Mouse (Mus musculus) midbrain, embryonic 15.5 days (tissue): ENCODE measurements at regions not wholly inside any gene's neighbourhood (a gene's known extent, or its start where the extent isn't known, plus 50 kb on each side); places are given as distances from the start of the nearest gene placed in this dataset.

Experiments
- ATAC-seq: fragments of 200-750 bp; cut with Nextera tagmentation; replicated peaks from 2 replicates; pipeline ENCODE4 v1.8.0; 2017; ENCODE audit warnings: moderate TSS enrichment
- H3K27ac ChIP-seq: fragments of 300-500 bp; sonication (generic); 2 replicates; pipeline ENCODE4 v1.5.1; 2015; ENCODE audit warnings: mild to moderate bottlenecking, inconsistent platforms
- H3K27me3 ChIP-seq: fragments of 300-500 bp; sonication (generic); replicated peaks from 2 replicates; pipeline ENCODE4 v1.6.1; 2015; ENCODE audit warnings: inconsistent platforms
- H3K36me3 ChIP-seq: fragments of 300-500 bp; sonication (generic); replicated peaks from 2 replicates; pipeline ENCODE4 v1.6.1; 2015; ENCODE audit warnings: inconsistent platforms
- H3K4me1 ChIP-seq: fragments of 300-500 bp; sonication (generic); 2 replicates; pipeline ENCODE4 v1.6.1; 2015; ENCODE audit warnings: inconsistent platforms
- H3K4me2 ChIP-seq: fragments of 300-500 bp; sonication (generic); 2 replicates; pipeline ENCODE4 v1.6.1; 2015; ENCODE audit warnings: inconsistent platforms, mild to moderate bottlenecking, moderate library complexity
- H3K4me3 ChIP-seq: fragments of 300-500 bp; sonication (generic); 2 replicates; pipeline ENCODE4 v1.5.1; 2015; ENCODE audit warnings: mild to moderate bottlenecking, inconsistent platforms
- H3K9ac ChIP-seq: fragments of 300-500 bp; sonication (generic); 2 replicates; pipeline ENCODE4 v1.6.1; 2015; ENCODE audit warnings: mild to moderate bottlenecking, inconsistent platforms
- H3K9me3 ChIP-seq: fragments of 300-500 bp; sonication (generic); 2 replicates; pipeline ENCODE4 v1.6.1; 2016; ENCODE audit warnings: inconsistent platforms
- WGBS: fragments of 180-500 bp; shearing (Covaris S2); methylation state at CpG from one replicate; pipeline ENCODE4 v1.1.7; 2015; ENCODE audit warnings: mixed read lengths; 5-methylcytosine and 5-hydroxymethylcytosine counted together

DNA sequence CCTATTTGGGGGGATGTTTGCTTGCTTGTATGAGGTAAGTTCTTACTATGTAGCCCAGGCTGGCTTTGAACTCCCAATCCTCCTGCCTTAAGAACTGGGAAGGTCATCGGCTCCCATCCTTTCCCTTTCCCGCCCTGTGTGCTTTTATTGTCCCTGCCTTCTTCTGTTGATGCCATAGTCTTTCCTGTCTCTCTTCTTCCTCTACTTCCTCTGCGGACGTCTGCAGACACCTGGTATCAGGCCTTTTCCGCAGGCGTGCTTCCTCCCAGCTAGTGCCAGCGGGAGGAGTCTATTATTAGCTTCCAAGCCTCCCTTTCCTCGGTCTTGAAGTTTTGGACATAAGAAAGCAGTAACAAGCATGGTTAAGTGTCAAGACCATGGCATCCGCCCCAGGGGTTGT is 83.9 kb upstream of the Kit start:
- 83% methylated on average over 9 of the region's 9 CpGs for WGBS
- no peak overlapping the region for H3K4me3 ChIP-seq
- H3K4me1 ChIP-seq, result no peaks in the 10 kb centered on the region

DNA sequence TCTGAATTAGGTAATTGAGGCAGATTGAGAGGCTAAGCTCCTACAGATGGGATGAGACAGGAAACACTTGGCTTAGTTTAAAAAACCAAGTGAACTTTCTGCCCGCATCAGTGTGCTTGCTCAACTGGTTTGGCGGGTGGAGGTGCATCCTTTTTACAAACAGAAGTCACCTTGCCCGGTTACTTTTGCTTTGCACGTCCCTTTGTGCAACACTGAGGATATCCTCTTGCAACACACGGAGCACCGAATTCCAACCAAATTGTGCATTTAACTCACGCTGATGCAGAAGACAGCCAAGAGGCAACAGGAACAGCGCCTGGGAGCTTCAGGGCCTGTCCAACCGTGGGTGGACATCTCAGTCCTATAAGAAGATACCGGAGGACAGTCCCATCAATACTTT is 80.6 kb upstream of the Kit start:
- WGBS, result 94% methylated on average over 10 of the region's 10 CpGs
- no peak for ATAC-seq
- H3K9ac ChIP-seq, result no peak overlapping the region

More for the DNA sequence above, 83.9 kb upstream of the Kit start:
- no peaks in the 10 kb centered on the region for H3K9me3 ChIP-seq
- no peak for ATAC-seq
- H3K27ac ChIP-seq, result no peak overlapping the region
- H3K27me3 ChIP-seq, result no peaks in the 10 kb centered on the region
- H3K36me3 ChIP-seq, result no peaks in the 10 kb centered on the region
- H3K9ac ChIP-seq, result no peak overlapping the region
- no peak overlapping the region for H3K4me2 ChIP-seq

DNA sequence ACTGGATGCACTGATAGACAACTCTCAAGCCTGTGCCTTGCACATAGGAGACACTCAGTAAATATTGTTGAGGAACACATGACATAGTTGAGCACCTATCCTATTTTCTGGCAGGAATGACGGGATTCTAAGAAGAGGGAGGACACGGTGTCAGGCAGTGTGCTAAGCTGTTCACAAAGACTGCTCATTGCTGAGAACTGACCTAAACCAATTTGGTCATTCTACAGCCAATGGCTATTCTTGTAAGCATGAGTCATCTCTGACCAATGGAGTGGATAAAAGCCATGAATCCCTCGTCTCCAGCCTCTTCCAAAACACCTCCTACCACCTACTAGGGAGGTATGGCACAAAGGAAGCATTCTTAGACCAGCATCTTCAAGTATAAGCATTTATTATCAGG is 75.7 kb upstream of the Kit start:
- Histone ChIP-seq H3K4me3 (no peak overlapping the region), H3K27me3 (no peaks in the 10 kb centered on the region), H3K4me1 (no peaks in the 10 kb centered on the region), H3K4me2 (no peak overlapping the region), H3K36me3 (no peaks in the 10 kb centered on the region), H3K27ac (no peak overlapping the region), H3K9ac (no peak overlapping the region), H3K9me3 (no peaks in the 10 kb centered on the region)
- no peak for ATAC-seq
- 86% methylated on average over 3 of the region's 3 CpGs for WGBS

More for the DNA sequence above, 80.6 kb upstream of the Kit start:
- H3K4me1 ChIP-seq, result no peaks in the 10 kb centered on the region
- H3K4me3 ChIP-seq, result no peak overlapping the region
- H3K36me3 ChIP-seq, result no peaks in the 10 kb centered on the region
- H3K27me3 ChIP-seq, result no peaks in the 10 kb centered on the region
- H3K27ac ChIP-seq, result no peak overlapping the region
- no peaks in the 10 kb centered on the region for H3K9me3 ChIP-seq
- no peak overlapping the region for H3K4me2 ChIP-seq

DNA sequence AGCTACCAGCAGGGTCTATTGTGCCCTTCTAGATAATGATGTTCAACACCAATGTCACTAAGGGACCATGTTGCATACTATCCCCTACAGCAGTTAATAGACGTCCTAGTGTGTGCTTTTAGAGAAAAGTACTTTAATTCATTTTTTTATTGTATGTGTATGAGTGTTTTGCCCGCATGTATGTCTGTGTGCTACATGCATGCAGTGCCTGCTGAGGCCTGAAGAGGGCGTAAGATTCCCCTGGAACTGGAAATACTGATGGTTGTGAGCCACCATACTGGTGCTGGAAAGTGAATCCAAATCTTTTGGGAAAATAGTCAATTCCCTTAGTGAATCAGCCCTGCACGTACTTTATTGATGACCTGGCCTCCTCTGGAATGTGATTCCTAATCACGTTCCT is 75.0 kb upstream of the Kit start:
- no peaks in the 10 kb centered on the region for H3K4me1 ChIP-seq
- no peaks in the 10 kb centered on the region for H3K36me3 ChIP-seq
- no peak overlapping the region for H3K9ac ChIP-seq
- no peaks in the 10 kb centered on the region for H3K9me3 ChIP-seq
- no peak for ATAC-seq
- 92% methylated on average over 5 of the region's 5 CpGs for WGBS
- no peaks in the 10 kb centered on the region for H3K27me3 ChIP-seq
- no peak overlapping the region for H3K4me3 ChIP-seq
- no peak overlapping the region for H3K27ac ChIP-seq
- no peak overlapping the region for H3K4me2 ChIP-seq

DNA sequence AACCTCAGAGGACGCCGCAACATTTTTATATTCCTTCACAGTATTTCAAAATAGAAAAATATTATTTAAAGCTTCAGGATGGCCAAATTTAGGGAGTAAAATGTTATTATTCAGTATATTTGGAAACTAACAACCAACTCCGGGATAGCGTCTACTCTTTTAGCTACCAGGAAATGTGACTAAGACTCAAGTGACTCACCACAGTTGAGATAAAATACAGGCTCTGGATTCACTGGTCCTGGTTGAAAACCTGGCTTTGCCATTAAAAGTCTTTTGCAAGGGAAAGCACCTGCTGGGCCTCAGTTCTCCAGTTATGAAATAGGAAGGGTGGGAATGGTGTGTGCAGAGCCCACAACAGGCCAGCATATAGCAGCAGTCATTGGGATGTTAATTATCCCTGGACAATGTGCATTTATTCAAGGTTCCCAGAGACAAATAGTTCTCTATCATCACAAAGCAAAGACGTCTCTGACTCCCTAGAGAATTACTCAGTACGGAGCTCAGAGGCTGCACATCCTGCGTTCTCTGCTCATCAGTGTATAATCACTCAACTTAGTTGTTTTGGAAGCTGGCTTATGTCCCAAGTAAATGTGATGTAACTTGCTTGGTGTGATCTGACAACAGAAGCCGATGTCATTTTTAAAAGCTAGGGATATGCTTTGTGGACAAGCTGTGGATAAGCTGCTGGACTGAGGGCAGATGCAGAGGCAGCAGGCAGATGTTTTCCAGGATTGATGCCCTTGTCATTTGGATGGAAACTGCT is 73.9 kb upstream of the Kit start:
- WGBS, result 72% methylated on average over 8 of the region's 8 CpGs
- no peak overlapping the region for H3K4me3 ChIP-seq
- H3K4me2 ChIP-seq, result no peak overlapping the region
- no peaks in the 10 kb centered on the region for H3K4me1 ChIP-seq
- H3K36me3 ChIP-seq, result no peaks in the 10 kb centered on the region
- no peak for ATAC-seq
- no peak overlapping the region for H3K27ac ChIP-seq
- H3K27me3 ChIP-seq, result no peaks in the 10 kb centered on the region
- no peaks in the 10 kb centered on the region for H3K9me3 ChIP-seq
- H3K9ac ChIP-seq, result no peak overlapping the region

DNA sequence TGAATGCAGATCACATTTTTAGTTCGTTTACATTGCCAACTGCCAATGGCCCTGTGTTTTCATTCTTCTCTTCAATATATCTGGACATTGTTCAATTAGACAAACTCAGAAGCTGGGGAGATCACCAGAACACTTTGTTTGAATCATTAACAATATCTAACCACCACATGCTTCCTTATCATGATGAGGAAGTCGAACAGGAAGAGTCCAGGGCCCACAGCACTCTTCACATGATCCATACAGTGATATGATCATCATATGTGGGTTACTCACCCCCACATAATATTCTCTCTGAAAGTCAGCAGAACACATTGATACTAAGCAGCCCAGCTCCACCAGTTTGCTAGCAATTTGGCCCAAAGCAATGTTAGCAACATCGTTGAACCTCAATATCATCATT is 71.0 kb upstream of the Kit start:
- WGBS, result 91% methylated on average over 3 of the region's 3 CpGs
- H3K9ac ChIP-seq, result no peak overlapping the region
- H3K36me3 ChIP-seq, result no peaks in the 10 kb centered on the region
- no peaks in the 10 kb centered on the region for H3K9me3 ChIP-seq
- no peak overlapping the region for H3K27ac ChIP-seq
- H3K27me3 ChIP-seq, result no peaks in the 10 kb centered on the region
- no peak overlapping the region for H3K4me3 ChIP-seq
- no peaks in the 10 kb centered on the region for H3K4me1 ChIP-seq
- no peak for ATAC-seq
- H3K4me2 ChIP-seq, result no peak overlapping the region

DNA sequence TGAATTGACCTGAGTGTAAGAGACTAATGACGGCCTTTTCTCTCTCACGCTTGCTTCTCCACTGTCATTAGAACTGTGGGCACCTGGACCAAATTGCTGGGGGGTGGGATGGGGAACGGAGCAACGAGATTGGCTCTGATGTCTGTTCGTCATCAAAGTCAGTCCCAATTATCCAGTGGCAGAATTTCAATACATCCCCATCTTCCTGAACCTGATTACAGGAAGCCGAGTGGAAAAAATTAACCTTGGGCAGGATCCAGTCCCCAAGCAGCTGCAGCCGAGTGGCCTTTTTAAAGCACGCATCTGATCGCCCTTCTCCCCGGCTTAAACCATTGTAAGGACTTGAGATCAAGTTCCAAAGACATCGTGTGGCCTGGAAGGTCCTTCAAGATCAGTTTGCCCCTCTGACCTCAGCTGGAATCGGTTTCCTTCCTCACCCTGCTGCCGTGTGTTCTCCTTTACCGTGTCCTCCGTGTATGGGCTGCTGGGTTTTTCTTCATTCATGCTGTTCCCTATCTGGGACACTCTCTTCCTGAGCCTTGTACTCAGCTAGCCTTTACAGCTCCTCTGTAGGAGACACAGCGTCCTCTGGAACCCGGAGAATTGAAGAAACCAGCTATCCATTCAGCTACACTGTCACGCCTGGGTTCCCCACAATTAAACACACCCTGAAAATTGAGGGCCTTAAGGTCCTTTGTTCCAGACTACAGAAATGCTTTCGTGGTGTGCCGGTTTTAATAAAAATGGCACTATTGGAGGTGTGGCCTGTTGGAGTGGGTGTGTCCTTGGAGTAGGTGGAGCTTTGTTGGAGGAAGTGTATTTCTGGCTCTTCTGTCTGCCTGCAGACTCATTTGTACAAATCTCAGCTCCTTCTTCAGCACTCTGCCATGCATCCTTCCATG is 61.9 kb upstream of the Kit start:
- no peak overlapping the region for H3K9ac ChIP-seq
- WGBS, result 70% methylated on average over 20 of the region's 20 CpGs
- H3K9me3 ChIP-seq, result no peaks in the 10 kb centered on the region
- no peak for ATAC-seq
- H3K27me3 ChIP-seq, result no peaks in the 10 kb centered on the region
- no peaks in the 10 kb centered on the region for H3K36me3 ChIP-seq
- no peak overlapping the region for H3K4me2 ChIP-seq
- no peak overlapping the region for H3K4me3 ChIP-seq
- no peaks in the 10 kb centered on the region for H3K4me1 ChIP-seq
- H3K27ac ChIP-seq, result no peak overlapping the region

DNA sequence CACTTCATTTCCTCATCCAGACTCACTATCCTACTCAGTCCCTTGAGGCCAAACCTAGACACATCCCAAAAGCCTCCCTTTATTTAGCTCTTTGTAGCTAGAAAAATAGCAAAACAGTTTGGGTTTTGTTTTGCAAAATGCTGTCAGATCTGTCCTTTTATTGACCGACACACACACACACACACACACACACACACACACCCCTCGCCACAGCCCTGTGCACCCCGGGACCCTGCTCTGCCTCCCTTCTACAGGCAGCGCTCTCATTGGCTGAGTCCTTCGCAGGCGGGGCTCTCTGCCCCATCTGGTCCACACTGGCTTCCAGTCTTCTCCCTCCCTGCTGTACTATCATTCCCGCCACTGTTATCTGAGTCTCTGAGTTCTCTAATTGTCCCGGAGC is 56.5 kb upstream of the Kit start:
- Histone ChIP-seq H3K9me3 (no peaks in the 10 kb centered on the region), H3K4me2 (no peak overlapping the region), H3K4me3 (no peak overlapping the region), H3K9ac (no peak overlapping the region), H3K36me3 (no peaks in the 10 kb centered on the region), H3K4me1 (no peaks in the 10 kb centered on the region), H3K27ac (no peak overlapping the region), H3K27me3 (no peaks in the 10 kb centered on the region)
- 65% methylated on average over 8 of the region's 8 CpGs for WGBS
- no peak for ATAC-seq

DNA sequence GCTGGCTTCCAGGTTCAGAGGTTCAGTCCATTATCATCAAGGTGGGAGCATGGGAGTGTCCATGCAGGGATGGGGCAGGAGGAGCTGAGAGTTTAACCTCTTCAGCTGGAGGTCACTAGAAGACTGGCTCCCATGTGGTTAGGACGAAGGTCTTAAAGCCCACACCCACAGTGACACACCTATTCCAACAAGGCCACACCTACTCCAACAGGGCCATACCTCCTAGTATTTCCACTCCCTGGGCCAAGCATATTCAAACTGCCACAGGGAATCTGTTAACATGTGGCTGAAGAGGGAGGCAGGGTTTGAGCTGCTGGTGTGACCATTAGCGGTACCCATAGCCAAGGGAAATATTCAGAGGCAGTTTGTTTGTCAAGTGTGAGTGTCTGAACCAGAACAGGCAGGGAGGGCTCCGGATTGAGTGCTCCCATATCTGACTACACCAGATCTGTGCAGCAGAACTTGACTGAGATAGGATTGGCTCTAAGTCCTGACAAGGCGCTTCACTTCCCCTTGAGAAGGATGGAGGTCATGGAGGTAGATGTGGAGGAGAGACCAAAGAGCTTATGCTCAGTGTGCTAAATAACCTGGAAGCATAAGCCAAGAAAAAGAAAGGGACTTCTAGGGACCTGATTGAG is 51.6 kb upstream of the Kit start:
- Histone ChIP-seq H3K27ac (no peak overlapping the region), H3K9ac (no peak overlapping the region), H3K9me3 (no peaks in the 10 kb centered on the region), H3K27me3 (no peaks in the 10 kb centered on the region), H3K4me1 (no peaks in the 10 kb centered on the region), H3K4me3 (no peak overlapping the region), H3K4me2 (no peak overlapping the region), H3K36me3 (no peaks in the 10 kb centered on the region)
- no peak for ATAC-seq
- WGBS, result 94% methylated on average over 4 of the region's 4 CpGs
